Mouse (Mus musculus) small intestine, adult 2 months (tissue): ENCODE measurements around the gene Gm44805.

Source experiments
- CTCF ChIP-seq: fragments of 200-500 bp; IDR thresholded peaks from 2 replicates; pipeline ENCODE4 v1.5.1; 2012; ENCODE audit warnings: low read depth, mild to moderate bottlenecking, control low read depth, inconsistent platforms, low read length, moderate library complexity, mixed read lengths; ENCODE audit not compliant: insufficient replicate concordance, insufficient read length; ENCODE audit errors: extremely low read depth
- POLR2A ChIP-seq: fragments of 200-500 bp; IDR thresholded peaks from 2 replicates; pipeline ENCODE4 v1.6.1; 2012; ENCODE audit warnings: low read depth, mild to moderate bottlenecking, control low read depth, inconsistent platforms, low read length, moderate library complexity

DNA sequence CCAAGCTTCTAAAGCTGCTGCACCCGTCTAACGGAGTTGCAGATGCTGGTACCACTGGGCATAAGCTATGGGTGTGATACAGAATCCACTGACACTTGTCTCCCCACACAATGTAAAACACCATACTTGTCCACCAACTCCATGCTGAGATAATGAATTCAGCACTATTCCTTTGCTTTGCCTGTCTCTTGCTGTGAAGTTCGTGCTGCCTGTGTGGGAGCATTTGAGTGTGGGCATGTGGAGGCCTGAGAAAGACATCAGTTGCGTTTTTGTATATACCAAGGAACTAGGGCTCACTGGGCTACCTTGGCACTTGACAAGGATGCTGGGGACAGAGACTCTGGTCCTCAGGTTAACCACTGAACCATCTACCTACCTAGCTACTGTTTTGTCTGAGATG, 40.0 kb downstream of the Gm44805 start:
- TF ChIP-seq POLR2A (no peak), CTCF (no peak)
